Mouse (Mus musculus) neutrophil, adult 59 days (primary cell): ENCODE measurements around the gene Dffb. TPM values are rescaled to one million over a fixed set of nuclear protein-coding genes. Genes with fewer than 3 reads are reported as not detected.

Source experiments
- total RNA-seq, 2 experiments: library from RNA; stranded (reverse); gene quantifications; 1 replicate in 1 of 2; 2 replicates in 1 of 2; pipeline ENCODE4 v1.2.4; 2023

Dffb gene
- 10 to 100 TPM in 1 of 2 experiments, 1 to 10 TPM in 1; 8.2 to 12.5 TPM for total RNA-seq

DNA sequence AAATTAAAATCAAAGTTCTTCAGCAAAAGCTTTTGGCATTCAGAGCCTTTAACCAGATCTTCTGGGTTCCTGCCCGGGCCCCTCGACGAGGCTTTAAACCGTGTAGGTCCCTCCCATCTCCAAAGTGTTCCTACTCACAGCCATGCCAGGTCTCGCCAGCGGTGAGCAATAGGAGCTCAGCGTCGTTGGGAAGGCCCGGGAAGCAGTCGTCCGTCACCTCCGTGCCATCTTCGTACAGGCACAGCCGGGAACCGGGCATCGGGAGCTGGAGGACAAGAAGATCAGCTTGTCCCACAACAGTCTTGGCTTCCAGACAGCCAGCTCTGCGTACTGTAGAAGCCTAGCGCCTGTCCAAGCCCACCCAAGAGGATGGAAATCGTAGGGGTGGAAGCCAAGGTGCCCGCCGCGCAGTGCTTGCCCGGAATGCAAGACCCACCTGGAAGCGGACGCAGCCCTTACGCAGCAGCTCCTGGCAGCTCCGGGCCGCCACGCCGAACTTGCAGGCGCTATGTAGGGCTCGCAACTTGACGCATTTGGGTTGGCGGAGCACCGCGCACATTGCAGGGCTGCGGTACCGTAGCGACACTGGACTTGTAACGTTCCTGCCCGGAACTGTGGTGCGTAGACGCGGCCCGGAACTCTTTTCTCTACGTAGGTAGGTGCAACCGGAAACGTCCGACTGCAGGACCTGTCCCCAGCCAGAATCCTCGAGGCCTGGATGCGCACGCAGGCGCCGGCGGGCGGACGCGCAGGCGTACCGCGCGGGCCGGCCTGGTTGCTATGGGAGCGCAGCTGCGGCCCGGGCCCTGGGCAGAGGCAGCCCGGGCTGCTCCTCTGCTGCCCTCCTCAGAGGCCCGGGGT, at the start of gene Dffb, which contains the start of gene Cep104:
TSS of gene Dffb (minus strand) at position 696 of the 861 bp plus-strand sequence.
TSS of gene Cep104 (plus strand) at position 764 of the 861 bp plus-strand sequence.

DNA sequence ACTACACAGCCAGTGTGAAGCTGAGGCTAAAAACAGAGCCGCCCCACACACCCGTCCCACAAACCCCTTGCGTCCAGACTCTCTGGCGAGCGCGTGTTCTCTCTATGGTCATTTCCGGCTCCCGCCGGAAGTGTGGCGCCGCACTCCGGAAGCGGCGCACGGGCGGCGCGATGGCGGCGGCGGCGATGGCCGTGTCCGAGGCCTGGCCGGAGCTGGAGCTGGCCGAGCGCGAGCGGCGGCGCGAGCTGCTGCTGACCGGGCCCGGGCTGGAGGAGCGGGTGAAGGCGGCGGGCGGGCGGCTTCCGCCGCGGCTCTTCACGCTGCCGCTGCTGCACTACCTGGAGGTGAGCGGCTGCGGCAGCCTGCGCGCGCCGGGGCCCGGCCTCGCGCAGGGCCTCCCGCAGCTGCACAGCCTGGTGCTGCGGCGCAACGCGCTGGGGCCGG, 36.7 kb upstream of the Dffb start, which contains the start of gene Lrrc47:
TSS of gene Lrrc47 (plus strand) at position 86 of the 444 bp plus-strand sequence.

DNA sequence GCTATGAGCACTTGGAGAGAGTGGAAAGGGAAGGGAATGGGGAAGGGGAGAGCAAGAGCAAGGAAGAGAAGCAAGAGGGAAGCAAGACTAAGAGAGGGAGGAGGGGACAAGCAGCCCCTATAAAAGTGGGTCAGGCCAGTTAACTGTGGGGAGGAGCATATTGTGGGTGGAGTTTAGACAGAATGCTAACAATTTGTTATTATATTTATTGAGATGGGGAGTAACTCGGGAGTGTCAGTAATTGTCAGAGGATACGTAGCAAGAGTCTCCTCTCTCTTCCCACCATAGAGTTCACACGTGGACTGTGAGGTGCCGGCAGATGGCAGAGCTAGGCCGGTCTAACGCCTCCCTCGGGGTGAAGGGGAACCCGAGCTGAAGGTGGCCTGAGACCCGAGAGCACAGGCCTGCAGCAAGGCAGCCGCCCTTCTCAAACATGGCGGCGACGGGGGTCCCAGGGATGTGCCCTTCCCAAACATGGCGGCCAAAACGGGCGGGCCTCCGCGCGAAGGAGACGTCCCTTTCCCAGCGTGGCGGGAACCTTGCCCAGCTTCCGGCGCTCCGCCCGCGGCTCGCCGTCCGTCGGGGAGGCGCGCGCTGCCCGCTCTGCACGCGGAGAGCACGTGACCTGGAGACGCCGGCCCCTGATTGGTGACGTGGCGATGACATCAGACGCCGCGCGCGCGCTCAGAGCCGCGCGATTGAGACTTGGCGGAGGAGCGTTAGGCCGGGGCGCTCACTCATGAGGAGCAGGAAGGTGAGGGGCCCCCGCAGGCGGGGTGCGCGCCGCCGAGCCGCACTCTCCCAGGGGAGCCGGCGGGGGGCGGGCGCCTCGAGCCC, 18.1 kb downstream of the Dffb start, which contains the start of gene A430005L14Rik:
TSS of gene A430005L14Rik (plus strand) at position 669 of the 837 bp plus-strand sequence.

Other genes with a start within 250 kb of the Dffb start
- 10 to 100 TPM; 21.4 to 22.0 TPM for gene A430005L14Rik, start 17.9 kb downstream of the Dffb start, total RNA-seq
- gene Cep104, start 68 bp upstream of the Dffb start, total RNA-seq: 1 to 10 TPM; 7.3 to 7.4 TPM
- 10 to 100 TPM; 26.2 to 36.5 TPM for gene Lrrc47, start 36.6 kb upstream of the Dffb start, total RNA-seq
- 1 to 10 TPM; 1.9 to 8.9 TPM for gene Smim1, start 51.1 kb upstream of the Dffb start, total RNA-seq
- gene Ccdc27, start 67.6 kb upstream of the Dffb start, total RNA-seq: not detected
- gene Trp73, start 165.1 kb upstream of the Dffb start, total RNA-seq: not detected
- gene Wrap73, start 167.2 kb upstream of the Dffb start, total RNA-seq: 1 to 10 TPM; 6.4 to 7.6 TPM
- gene Tprgl, start 185.5 kb upstream of the Dffb start, total RNA-seq: 100 to 1,000 TPM; 158 to 165 TPM
- gene Megf6, start 195.6 kb upstream of the Dffb start, total RNA-seq: under 1 TPM; 0.46 to 0.62 TPM